Mouse (Mus musculus) ES-CJ7 (cell line): ENCODE measurements around the gene Rps27.
"Not testable (repeated sequence)": the region's sequence is repeated elsewhere in the genome, so short reads cannot be mapped to it uniquely, and the experiment has no call there.

ENCODE experiments used
- DNase-seq: peaks from one replicate; pipeline ENCODE4 v3.0.0; 2011; ENCODE audit warnings: low read depth, low spot score

The Rps27 gene

DNA sequence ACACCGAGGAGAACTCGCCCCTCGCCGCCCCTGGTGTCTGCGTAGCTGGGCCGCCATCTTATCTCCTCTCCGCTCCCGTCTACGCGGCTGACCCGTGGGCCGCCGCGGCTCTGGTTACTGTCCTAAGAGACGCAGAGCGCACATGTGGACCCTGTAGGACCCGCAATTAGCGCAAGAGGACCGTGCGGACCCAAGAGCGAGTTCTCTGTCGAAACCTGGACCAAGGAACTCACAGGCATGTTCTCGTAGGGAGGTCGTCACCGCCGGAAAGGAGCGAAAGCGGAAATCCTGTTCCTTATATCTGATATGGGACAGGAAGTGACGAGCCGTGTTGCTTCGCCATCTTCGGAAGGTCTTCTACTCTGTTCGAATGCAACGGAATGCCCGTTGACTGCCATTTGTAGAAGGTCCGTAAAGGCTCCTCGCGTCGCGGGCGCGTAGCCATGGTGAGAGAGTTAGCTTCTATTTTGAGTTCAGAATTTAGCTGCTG, at the start of gene Rps27, which contains the start of gene Rab13:
TSS of gene Rps27 (minus strand) at position 275 of the 490 bp plus-strand sequence.
TSS of gene Rab13 (plus strand) at position 319 of the 490 bp plus-strand sequence.
- peak; percentile 95 for DNase-seq

DNA sequence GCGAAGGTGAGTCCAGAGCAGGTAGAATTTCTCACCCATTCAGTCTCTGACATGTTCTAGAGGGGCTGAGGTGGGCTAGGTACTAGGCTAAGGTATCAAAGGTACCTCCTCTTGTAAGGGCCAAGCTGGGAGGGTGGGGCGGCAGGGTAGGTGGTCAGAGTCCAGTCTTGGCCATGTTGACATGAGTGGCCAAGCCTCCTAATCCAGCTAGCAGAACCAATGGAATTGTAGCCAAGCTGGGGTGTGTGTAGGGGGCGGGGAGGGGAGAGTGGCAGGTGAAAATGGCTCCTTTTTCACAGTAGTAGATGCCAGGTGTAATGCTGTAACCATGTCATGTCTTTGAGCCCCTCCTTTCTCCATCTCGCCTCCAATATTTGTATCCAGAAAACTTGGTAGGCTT, 45.1 kb upstream of the Rps27 start:
- no peak for DNase-seq

DNA sequence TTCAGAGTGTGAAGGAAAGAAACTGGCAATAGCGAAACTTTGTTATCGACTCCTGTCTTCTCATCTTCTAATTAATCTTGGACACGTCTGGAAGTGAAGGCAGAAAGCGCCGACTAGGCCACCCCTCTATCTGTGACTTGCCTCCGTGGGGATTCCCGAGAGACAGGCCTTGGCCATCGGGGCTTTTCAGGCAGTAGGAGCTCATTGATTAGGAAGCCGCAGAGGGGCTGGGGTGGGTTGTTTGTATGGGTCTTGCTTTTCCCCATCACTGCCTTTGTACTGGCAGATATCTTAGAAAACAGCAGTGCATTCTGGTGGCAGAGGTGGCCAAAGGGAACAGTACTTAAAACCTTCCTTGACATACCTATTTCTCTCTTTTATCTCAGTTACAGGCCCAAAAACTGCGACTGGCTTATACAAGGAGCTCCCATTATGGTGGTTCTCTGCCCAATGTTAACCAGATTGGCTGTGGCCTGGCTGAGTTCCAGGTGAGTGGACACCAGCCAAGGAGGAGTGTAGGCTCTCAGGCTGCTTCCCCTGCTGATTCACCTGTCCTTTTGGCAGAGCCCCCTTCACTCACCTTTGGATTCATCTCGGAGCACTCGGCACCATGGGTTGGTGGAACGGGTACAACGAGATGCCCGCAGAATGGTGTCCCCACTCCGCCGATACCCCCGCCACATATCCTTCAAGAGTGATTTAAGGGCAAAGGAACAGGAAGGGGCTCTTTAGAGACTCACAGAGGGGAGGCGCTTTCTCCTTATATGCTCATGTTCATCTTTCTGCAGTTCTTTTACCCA, 43.5 kb upstream of the Rps27 start:
- no peak for DNase-seq

DNA sequence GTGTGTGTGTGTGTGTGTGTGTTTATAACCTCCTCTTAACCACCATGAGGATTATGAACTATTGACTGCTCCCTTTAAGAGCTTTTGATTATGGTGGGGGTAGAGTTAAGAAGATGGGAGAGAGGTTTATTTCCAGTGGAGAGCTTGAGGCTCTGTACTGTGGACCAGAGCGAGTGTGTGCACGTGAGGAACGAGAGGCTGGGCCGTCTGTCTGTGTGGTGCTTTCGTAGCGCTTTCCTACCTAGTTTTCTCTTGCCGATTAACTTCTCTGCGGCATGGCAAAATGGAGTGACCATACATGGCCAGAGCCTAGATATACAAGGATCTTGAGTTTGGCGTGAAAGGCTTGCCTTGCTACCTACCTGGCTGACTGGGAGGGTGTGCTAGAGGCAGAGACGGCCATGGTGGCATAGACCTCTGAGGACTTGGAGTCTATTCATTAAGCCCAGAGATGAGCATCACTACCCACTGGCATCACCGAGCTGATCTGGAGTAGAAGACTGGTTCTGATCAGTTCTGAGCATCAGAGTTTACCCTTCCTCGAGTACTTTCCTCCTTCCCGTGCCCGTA, 42.4 kb upstream of the Rps27 start:
- no peak for DNase-seq

DNA sequence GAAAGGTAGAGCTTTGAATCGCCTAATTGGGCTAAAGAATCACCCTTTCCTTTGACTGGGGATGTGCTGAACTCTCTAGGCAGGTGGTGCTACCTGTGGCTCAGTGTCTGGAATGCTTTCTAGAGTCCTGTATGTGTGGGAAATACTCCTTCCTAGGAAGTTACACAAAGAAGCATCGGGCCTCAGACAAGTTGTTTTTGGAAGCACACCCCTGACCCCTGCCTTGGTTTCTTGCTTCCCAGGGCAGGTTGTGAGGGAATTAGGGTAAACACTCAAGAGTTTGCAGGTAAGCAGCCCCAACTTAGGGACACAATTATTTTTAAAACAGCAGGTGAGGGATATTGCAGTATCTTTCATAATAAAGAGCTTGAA, 41.7 kb upstream of the Rps27 start:
- no peak for DNase-seq

DNA sequence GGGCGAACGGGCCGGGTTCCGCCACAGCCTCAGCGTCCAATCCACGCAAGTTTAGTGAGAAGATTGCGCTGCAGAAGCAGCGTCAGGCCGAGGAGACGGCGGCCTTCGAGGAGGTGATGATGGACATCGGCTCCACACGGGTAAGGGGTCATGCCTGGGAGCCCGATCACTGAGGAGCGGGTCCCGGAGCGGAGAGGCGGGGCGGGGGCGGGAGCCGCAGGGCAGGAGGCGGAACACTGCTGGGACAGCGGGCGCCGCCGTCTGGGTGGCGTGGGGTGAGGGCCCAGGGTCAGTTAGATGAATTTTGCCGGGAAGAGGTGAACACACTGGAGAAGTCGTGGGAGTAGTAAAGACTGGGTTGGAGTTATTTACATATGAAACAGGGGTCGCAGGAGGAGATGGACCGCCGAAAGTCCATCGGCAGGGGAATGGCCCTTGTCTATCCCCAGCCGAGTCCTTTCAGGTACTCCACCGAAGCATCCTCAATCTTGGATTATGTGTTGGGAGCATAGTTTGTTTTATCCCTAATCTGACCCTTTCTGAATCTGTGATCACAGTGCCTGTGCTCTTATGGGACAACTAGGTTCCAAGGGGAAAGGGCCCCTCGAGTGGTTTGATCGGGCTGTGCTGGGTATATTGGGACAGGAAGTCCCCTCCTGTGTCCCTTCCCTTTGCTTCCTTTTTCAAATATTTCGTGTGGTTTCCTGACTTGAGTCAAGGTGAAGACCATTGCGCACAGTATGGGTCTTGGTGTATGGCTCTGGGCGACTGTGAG, 41.2 kb upstream of the Rps27 start:
- DNase-seq: no peak

DNA sequence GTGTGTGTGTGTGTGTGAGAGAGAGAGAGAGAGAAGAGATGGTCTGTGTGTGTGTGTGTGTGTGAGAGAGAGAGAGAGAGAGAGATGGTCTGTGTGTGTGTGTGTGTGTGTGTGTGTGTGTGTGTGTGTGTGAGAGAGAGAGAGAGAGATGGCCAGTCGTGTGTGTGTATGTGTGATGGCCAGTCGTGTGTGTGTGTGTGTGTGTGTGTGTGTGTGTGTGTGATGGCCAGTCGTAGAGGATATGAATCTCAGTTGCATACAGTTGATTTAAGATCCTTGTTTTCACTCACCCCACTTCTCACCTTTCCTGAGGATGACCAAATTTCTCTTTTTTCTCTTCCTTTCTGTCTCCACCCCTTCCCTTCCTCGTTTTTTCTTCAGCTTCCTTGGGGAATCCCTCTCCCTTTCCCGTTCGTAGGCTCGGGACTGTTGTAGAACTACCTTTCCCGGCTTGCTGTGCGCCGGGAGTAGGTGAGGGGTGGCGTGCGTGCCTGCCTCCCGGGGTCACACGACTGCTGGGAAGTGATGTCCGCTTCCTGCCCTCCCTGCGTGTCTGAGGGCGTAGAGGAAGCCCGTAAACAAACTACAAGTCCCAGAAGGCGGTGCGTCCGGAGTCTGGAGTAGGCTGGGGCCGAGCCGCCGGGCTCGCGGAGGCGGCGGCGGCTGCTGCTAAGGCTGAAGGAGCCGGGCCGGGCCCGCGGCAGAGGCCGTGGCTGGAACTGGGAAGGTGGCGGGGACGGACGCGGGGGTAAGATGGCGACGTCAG, 40.4 kb upstream of the Rps27 start, which contains the start of gene Crtc2:
TSS of gene Crtc2 (plus strand) at position 511 of the 766 bp plus-strand sequence.
- DNase-seq: peak; percentile 98

DNA sequence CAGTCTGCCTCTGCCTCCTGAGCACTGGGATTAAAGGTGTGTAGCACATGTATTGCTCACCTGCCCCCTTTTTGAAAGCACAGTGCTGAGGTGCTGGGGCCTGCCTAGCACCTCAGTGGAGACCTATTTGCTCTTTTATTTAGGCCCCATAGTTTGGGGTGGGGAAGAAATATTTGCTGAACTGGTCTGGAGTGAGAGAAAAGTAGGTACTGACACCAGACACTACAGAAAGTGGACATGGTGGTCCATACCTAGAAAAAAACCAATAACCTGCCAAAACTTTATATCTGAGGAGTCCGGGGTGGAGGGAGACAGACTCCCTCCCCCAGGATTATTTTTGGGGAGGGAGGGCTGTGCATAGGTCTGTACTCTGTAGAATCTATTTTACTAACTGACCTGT, 39.7 kb upstream of the Rps27 start:
- DNase-seq: not testable (repeated sequence)

DNA sequence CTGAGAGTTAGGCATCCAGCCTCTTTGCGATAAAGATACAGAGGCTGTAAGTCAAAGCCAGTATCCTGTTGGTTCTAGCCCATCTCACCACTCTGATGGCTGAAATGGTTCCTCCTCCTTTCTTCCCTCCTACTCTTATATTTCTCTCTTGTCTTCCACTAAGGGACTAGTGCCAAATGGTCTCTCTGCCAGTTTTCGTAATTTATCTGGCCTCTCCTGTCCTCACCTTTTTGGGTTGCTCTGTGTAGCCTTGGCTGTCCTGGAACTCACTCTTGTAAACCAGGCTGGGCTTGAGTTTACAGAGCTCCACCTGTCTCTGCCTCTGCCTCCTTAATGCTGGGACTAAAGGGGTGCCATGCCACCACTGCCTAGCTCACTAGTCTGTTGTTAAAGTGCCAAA, 39.2 kb upstream of the Rps27 start:
- DNase-seq: not testable (repeated sequence)

DNA sequence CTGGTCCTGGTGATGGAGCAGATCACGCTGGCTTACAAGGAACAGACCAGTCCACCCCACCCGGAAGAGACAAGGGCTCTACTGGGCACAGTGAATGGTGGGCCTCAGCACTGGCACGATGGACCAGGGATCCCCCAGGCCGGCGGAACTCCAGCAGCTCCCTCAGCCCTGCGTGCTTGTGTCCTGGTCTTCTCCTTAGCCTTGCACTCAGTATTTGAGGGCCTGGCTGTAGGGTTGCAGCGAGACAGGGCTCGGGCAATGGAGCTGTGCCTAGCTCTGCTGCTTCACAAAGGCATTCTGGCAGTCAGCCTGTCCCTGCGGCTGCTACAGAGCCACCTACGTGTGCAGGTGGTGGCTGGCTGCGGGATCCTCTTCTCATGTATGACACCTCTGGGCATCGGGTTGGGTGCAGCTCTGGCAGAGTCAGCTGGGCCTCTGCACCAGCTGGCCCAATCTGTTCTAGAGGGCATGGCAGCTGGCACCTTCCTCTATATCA, 38.3 kb upstream of the Rps27 start:
- not testable (repeated sequence) for DNase-seq

DNA sequence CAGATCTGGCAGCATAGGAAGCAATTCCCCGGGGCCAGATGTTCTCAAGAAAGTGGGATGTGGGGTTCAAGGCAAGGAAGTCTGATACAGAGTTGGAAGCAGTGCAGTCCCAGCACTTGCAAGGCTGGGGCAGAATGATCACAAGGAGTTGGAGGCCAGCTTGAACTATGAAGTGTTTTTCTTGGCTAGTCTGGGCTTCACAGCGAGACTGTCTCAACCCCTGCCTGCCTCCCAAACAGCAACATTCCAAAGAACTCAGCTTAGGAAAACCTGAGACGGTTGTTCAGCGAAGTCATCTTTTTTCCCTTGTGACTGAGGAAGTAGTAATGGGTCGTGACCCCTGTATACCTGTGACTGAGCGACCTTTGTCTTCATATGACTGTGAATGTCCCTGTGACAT, 37.3 kb upstream of the Rps27 start:
- DNase-seq: no peak

DNA sequence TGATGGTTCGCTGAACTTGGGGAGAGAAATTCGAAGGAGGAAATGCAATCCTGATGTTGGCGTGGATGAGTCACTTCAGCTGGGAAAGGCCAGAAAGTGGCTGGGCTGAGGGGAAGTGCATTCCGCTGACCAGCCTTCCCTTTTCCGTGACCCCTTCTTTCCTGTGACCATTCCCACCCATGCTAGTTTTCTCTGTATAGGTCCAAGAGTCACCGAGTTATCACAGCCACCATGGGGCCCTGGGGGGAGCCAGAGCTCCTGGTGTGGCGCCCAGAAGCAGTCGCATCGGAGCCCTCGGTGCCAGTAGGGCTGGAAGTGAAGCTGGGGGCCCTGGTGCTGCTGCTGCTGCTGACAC, 35.3 kb upstream of the Rps27 start:
- no peak for DNase-seq

DNA sequence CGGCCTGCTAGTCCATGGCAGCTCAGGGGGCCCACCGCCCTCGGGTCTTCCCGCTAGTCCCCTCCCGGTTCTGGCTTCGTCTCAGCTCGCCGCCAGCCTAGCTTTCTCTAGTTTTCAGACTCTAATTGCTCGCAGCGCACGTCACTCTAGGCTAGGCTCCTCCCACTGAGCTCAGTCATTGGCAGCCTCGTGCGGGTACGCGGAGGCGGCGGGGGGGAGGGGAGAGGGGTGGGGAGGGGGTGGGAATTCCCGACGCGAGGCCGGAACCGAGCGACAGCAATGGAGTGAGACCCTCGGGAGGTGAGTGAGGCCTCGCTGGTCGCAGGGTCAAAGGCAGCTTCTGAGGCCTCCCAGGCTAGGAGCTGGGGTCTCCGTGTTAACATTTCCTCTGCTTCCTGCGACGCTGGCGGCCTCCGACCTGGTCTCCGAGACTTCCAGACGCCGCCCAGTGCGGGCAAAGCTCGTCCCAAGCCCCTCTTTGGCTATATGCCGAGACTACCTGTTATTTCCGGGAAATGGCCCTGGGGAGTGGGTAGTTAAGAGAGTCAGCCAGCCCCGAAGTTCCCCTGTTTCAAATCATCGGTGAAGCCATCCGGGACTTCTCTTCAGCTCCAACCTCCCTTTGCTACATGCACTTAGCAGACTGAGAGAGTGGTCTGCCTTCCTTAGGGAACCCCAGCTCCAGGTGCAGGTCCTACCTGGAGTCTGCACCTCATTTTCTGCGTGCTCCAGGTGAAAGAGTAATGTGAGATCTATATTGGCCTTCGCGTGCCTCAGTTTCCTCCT, 34.7 kb upstream of the Rps27 start, which contains the start of gene Slc39a1:
TSS of gene Slc39a1 (plus strand) at position 213 of the 786 bp plus-strand sequence.
- DNase-seq: peak; percentile 95

DNA sequence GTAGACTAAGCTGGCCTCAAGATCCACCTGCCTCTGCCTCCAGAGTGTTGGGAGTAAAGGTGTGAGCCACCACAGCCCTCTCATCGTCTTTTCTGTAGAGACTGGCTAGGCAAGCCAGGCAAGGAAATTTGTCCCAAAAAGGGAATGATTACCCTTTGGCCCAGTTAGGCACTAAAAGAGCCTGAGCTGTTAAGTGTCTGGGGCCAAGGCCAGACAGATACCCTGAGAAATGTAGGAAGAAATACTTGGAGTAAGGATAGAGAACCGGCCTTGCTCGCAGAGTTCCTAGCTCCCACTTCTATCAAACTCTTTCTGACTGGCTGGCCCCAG, 34.1 kb upstream of the Rps27 start:
- no peak for DNase-seq

DNA sequence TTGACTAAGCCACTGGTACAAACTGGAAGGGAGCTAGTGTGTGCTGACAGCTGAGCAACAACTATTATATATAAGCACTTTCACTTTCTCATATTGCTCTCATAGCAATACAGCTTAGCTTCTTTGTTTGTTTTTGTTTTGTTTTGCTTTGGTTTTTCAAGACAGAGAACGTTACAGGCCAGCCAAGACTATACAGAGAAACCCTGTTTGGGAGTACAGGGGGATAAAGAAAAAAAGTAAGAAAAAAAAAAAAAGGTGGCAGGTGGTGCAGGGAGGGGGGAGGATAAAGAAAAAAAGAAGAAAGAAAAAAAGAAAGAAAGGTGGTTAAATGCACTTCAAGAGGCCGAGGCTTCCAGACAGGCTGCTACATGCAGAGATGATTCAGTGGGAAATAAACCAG, 32.0 kb upstream of the Rps27 start:
- DNase-seq: no peak

DNA sequence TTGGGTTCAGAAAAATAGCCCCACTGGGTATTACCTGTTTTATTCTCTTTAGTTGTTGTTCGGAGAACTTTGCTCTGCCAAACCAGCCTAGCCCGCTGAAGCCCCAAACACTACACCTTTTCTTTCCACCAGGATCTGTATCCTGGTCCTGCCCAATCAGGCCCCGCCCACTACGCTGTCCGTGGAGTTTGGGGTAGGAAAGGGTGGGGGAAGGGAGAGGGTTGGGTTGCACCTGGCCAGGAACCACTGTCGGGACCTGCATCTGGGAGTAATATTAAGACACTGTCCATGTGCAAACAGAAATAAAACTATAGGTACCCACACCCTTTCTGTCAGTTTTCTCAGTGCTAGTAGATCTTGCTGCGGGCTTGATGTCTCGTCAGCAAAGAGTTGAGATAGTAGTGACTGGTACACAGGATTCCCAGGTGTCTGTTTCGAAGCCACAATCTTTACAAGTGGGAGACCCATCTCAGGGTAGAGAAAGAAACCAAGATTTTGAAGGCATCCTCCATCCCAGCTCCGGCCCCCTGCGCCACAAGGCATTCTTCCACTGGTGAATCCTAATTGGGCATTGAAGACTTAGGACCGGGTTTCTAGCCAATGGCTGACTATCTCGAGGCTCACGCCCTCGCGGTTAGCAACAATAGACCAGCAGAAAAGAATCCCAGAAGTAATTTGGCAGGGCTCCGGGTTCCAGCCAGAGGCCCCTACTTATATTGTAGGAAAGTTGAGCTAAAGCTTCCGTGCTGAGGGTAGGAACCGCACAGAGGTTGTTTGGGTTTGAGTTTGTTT, 29.7 kb upstream of the Rps27 start, which contains the start of gene Creb3l4:
TSS of gene Creb3l4 (minus strand) at position 529 of the 792 bp plus-strand sequence.
- DNase-seq: peak; percentile 83

DNA sequence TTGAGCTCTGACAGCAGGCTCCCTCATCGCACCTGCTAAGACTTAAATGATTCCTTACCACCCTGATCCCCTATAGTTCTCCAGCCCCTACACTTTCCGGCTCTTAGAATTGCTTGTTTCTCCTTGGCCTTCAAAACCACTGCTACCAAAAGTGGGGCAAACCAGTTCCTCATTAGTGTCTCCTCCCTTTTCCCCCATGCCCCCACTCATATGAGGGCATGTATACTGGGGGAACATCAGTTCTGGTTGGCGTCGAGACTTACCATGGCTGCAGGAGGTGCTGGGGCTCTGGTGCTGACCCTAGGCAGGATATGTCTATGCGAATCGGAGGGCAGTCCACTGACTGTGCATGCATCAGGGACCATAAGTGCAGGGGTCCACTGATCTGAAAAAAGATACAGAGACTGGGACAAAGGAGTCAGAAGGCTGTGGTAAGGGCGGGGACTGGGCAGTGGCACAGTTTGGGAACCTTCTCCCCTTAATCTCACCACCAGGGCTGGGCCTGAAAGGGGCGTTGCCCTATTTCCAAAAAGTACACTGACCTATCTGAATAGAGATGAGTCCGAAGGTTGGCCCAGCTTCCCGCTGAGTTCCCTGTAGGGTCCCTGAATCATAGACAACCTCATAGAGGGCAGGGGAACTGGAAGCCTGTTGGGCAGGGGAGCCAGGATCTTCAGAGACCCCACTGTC, 28.4 kb upstream of the Rps27 start:
- no peak for DNase-seq

DNA sequence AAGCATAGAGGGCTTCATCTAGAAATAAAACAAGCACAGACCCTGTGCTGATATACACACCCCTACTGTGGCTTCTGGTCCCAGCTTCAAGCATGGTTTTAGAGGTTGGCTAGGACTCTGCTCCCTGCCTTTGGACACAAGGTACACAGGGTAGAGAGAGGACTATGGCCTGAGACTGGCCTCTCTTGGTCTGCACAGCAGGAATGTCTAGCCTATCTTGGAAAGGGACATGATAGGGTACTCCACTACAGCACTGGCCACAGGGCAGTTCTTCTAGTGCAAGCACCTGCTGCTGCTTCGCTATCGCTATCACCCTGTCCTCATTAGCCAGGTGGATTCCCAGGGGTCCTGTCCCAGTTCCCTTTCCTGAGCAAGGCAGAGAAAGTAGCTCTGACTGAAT, 27.8 kb upstream of the Rps27 start:
- DNase-seq: no peak
